Mouse (Mus musculus) granulocyte monocyte progenitor cell, adult 5-6 weeks (primary cell): ENCODE results near the gene Phc2. TPM values are rescaled to one million over a fixed set of nuclear protein-coding genes. Genes with fewer than 3 reads are reported as not detected.

ENCODE experiments used
- ATAC-seq: replicated peaks from 2 replicates; pipeline ENCODE4 v1.8.0; 2016; ENCODE audit warnings: mild to moderate bottlenecking, moderate TSS enrichment, inconsistent platforms; ENCODE audit not compliant: poor library complexity, severe bottlenecking
- total RNA-seq, 2 experiments: library from RNA; stranded (forward) in 1 of 2; stranded (reverse) in 1 of 2; fragments of 200-712, 200-1000 nt in 1 of 2; fragments of >200 nt in 1 of 2; fragmentation: Nextera tagmentation in 1 of 2; gene quantifications; 2 replicates each; pipeline ENCODE4 v1.2.3; 2014 to 2017

Phc2 gene
- total RNA-seq, 2 experiments from 2014 or later, result 17.5 to 33.7 TPM

GRCm38 (mm10) chr4:128712136-128712655 is 57.7 kb downstream of the Phc2 start:
- peak; percentile 7; the same call in 1 of the 2 replicates for ATAC-seq

GRCm38 (mm10) chr4:128712941-128713340 is 58.4 kb downstream of the Phc2 start:
- no peak for ATAC-seq

- ATAC-seq, result no peak
Observed at GRCm38 (mm10) chr4:128715241-128716204, 61.0 kb downstream of the Phc2 start.

- no peak for ATAC-seq
Observed at GRCm38 (mm10) chr4:128716279-128716678, 61.8 kb downstream of the Phc2 start.

GRCm38 (mm10) chr4:128716731-128717130 is 62.2 kb downstream of the Phc2 start:
- ATAC-seq, result no peak

GRCm38 (mm10) chr4:128720110-128720509 is 65.6 kb downstream of the Phc2 start:
- peak; percentile 89 for ATAC-seq

- no peak for ATAC-seq
Observed at GRCm38 (mm10) chr4:128721061-128721648, 66.7 kb downstream of the Phc2 start.

GRCm38 (mm10) chr4:128721761-128722160 is 67.3 kb downstream of the Phc2 start:
- no peak for ATAC-seq

GRCm38 (mm10) chr4:128722932-128723331 is 68.4 kb downstream of the Phc2 start:
- no peak for ATAC-seq

- ATAC-seq, result no peak
Observed at GRCm38 (mm10) chr4:128723431-128723830, 68.9 kb downstream of the Phc2 start.

- ATAC-seq, result no peak
Observed at GRCm38 (mm10) chr4:128724059-128724458, 69.6 kb downstream of the Phc2 start.

GRCm38 (mm10) chr4:128727019-128727720 is 72.7 kb downstream of the Phc2 start:
- ATAC-seq, result peak; percentile 70

GRCm38 (mm10) chr4:128727721-128728430 is 73.4 kb downstream of the Phc2 start:
- ATAC-seq, result peak; percentile 40

GRCm38 (mm10) chr4:128728431-128728851 is 73.9 kb downstream of the Phc2 start:
- peak; percentile 35 for ATAC-seq

GRCm38 (mm10) chr4:128729033-128729708 is 74.7 kb downstream of the Phc2 start:
- no peak for ATAC-seq

- ATAC-seq, result peak; percentile 36
Observed at GRCm38 (mm10) chr4:128729709-128730037, 75.2 kb downstream of the Phc2 start.

- ATAC-seq, result no peak
Observed at GRCm38 (mm10) chr4:128730271-128730670, 75.8 kb downstream of the Phc2 start.

- no peak for ATAC-seq
Observed at GRCm38 (mm10) chr4:128732794-128733193, 78.3 kb downstream of the Phc2 start.

GRCm38 (mm10) chr4:128733496-128733895 is 79.0 kb downstream of the Phc2 start:
- ATAC-seq, result peak; percentile 78

GRCm38 (mm10) chr4:128734217-128734616 is 79.7 kb downstream of the Phc2 start:
- ATAC-seq, result no peak
